Mouse (Mus musculus): ENCODE measurements at regions not wholly inside any gene's neighbourhood (a gene's known extent, or its start where the extent isn't known, plus 50 kb on each side); places are given as distances from the start of the nearest gene placed in this dataset.

DNA sequence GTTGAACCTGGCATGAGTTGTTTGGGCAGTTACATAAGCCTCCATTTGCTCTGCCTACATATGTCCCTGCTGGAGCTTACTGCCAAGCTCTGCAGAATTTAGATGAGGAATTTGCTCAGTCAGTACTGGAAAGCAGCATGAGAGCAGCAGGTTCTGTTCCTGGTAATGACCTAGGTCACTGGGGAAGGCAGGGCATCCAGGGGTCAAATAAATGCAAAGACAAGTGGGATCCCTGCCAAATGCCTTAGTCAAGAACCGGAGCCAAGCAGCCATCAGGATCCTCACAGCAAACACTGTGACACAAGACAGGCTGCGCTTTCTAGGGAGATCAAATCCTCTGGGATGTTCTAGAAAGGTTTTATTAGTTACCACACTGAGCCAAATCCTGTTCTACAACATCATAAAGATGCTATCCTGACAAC is 444.2 kb downstream of the Basp1 start:
- TF ChIP-seq MAFK (IDR thresholded peaks at IDR 0.05; ENCODE audit: insufficient read depth, low read depth, low read length), result no peak
- TF ChIP-seq HCFC1 (IDR thresholded peaks at IDR 0.05; ENCODE audit: borderline replicate concordance, insufficient read depth, low read length), result no peak
- TF ChIP-seq ZC3H11A (IDR thresholded peaks at IDR 0.05; ENCODE audit: borderline replicate concordance, low read depth, low read length), result no peak
- no peak for TF ChIP-seq CHD2 (IDR thresholded peaks at IDR 0.05; ENCODE audit: low read depth, low read length)
